Mouse (Mus musculus): ENCODE measurements at regions not wholly inside any gene's neighbourhood (a gene's known extent, or its start where the extent isn't known, plus 50 kb on each side); places are given as distances from the start of the nearest gene placed in this dataset.
A peak's percentile ranks its signal among the peaks of the same experiment; 100 is the strongest.

GRCm38 (mm10) chr2:160421216-160421911 is 54.5 kb upstream of the Mafb start:
- ATAC-seq: no peak

- ATAC-seq: no peak
These were observed 57.6 kb upstream of the Mafb start for GRCm38 (mm10) chr2:160424491-160424890.

DNA sequence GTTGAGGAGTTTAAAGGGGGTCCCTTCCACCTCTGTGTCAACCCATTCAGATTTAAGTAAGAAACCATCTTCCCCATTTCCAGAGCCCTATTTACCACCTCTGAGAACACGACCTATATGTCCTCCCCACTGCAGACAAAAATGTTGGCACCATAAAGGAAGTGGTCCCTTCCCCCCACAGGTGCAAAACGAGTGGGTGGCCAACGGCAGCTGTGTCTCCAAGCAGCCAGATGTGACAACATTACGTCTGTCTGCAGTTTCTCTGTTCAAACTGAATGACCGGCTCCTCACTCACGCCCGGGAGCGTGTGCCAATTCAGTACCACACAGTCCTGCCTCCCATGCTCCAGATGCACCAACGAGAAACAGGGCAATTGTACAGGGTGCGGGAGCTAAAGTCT is 60.6 kb upstream of the Mafb start:
- ATAC-seq: no peak

- ATAC-seq: no peak
These were observed 66.4 kb upstream of the Mafb start for GRCm38 (mm10) chr2:160433252-160433651.

- peak; percentile 69 for ATAC-seq
These were observed 67.8 kb upstream of the Mafb start for GRCm38 (mm10) chr2:160434701-160435100.

DNA sequence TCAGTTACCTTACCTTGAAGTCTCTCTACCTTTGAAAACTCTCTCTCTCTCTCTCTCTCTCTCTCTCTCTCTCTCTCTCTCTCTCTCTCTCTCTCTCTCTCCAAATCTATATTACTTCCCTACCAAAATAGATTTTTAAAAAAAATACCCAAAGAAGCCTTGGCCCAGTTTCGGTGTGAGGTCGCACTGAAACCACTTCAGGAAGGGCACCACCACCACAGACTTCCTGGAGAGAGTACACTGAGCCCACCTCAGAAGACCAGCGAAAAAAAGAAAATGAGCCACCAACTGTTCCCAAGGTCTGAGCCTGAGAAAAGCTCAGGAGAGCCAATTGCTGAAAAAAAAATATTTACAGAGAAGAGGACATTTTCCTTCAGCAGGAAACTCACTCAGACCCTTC is 68.8 kb upstream of the Mafb start:
- no peak for ATAC-seq

- ATAC-seq: no peak
These were observed 72.2 kb upstream of the Mafb start for GRCm38 (mm10) chr2:160439028-160439427.

- no peak for ATAC-seq
These were observed 73.4 kb upstream of the Mafb start for GRCm38 (mm10) chr2:160440236-160440635.

DNA sequence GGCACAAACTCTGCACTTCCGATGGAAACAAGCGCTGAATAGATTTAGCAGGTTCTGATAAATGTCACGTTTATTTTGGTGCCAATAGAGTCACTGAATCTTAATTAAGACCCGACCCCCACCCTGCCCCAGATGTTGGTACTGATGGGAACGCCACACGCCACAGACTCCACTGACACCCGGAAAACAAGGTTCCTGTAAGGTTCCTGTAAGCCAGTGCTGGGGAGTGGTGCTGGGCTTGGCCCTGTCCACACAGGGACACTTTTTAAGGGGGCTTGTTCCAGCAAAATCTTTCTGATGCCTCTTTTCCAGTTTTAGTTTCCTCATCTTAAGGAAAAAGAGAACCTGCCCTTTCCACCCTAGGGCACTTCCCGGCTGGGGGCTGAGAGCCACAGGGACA is 84.2 kb upstream of the Mafb start:
- no peak for ATAC-seq

- ATAC-seq: peak; percentile 66
These were observed 84.8 kb upstream of the Mafb start for GRCm38 (mm10) chr2:160451481-160452238.

DNA sequence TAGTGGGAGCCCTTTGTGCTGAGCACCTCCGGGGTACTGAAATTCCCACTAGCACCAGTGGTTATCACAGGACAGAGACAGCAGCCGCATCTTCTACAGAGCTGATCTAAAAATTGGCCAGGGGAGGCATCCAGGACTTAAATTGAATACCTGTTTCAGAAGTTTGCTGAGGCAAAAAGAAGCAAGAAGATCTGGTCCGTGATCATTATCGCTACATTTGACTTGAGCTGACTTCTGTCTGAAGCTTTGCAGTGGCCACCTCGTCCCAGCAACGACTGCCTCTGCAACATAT is 85.3 kb upstream of the Mafb start:
- no peak for ATAC-seq

GRCm38 (mm10) chr2:160452730-160453129 is 85.9 kb upstream of the Mafb start:
- no peak for ATAC-seq

- ATAC-seq: no peak
These were observed 88.8 kb upstream of the Mafb start for GRCm38 (mm10) chr2:160455617-160456016.

GRCm38 (mm10) chr2:160456681-160457080 is 89.8 kb upstream of the Mafb start:
- no peak for ATAC-seq

DNA sequence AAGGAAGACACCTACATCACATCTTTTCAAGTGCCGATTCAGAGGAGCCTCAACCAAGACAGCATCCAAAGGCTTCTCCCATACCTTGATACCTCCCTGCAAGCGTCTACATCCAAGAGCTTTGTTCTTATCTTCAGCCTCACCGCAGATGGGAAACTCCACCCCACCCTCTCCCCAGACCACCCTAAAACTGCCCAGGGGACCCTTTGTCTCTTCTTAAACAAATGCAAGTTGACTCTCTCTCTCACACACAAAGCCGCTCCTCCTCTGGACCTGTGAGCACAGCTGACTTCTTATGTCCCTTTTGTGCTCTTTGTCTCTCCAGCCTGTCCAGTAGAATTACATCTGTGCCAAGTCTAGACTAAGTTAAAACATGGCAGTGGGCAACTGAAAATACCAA is 104.7 kb upstream of the Mafb start:
- no peak for ATAC-seq

DNA sequence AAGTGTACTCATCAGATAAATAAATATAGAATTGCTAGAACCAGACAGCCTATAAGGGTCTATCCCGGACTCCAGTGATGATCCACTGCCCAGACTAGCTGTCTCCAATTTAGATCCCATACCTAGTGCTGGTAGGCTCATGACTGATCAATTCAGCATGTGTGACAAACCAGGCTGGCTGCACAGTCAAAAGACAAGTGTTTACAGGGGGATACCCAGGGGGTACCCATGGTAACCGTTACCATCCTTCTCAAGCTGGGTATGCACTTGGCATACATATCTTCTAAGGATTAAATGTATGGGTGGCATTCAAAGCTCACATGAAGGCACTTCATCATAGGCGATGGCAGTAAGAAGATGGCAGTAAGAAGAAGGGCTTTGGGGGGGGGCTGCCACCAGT is 109.3 kb upstream of the Mafb start:
- no peak for ATAC-seq

DNA sequence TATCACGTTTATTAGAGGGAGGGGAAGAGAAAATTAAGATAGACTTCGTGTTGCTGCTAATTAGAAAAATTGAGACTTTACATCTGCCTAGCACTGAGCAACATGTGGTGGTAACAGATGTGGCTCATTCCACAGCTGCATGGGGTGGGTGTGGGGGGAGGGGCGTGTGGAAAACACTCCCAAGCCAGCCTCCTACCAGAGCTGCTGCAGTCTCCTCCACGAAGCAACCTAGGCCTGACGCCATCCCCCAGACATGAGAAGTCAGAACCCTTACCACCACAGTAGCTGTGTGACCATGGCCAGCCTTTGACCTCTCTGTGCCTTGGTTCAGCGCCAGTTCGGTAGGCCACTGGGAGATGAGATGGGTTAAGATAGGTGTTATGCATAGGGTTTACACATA is 112.4 kb upstream of the Mafb start:
- ATAC-seq: no peak

GRCm38 (mm10) chr2:160485097-160485496 is 118.2 kb upstream of the Mafb start:
- no peak for ATAC-seq

GRCm38 (mm10) chr2:160485515-160485914 is 118.7 kb upstream of the Mafb start:
- no peak for ATAC-seq

DNA sequence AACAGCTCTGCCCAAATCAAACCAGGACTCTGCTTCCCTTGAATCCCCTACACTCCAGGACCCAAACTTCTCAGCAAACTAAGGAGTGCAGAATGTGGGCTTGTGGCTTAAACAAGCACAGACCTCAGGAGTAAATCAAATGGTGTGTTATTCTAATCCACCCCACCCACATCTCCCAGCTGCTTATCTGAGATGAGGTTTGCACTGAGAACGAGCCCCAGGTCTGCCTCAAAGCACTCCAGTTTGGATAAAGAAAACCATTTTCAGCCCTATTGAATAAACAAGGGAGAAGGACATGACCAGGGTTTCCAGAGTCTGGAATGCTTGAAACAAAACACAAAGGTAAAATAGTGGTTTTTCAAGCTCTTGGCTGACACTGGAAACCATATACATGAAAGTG is 132.9 kb upstream of the Mafb start:
- no peak for ATAC-seq

DNA sequence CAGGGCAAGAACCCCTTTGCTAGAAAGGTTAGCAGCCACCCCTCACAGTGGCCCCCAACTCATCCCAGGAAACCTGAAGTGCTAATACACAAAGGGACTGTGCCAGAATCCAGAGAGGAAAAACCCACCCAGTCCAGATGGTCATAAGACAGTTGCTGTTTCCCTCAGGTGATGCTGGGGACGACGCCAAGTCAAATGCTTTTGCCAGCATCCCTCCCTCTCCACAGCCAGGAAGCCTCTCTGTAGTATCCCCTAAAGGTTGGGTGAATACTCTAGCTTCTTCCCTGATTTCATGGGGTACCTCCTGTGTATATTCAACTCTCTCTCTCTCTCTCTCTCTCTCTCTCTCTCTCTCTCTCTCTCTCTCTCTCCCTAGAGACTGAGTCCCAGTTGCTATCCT is 136.0 kb upstream of the Mafb start:
- no peak for ATAC-seq

- ATAC-seq: no peak
These were observed 136.9 kb upstream of the Mafb start for GRCm38 (mm10) chr2:160503597-160504393.

DNA sequence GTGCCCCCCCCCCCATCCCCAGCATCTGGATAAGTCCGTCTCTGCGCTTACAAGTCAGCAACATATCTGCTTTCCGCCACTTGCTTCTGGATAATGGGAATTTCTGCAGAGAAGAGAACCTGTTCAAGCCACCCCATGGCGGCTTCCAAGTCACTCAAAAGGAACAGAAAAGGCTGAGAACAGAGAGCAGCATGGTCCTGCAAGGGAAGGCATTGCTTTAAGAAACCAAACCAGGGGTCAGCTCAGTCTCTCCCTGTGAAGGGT is 137.5 kb upstream of the Mafb start:
- ATAC-seq: no peak

GRCm38 (mm10) chr2:160507371-160507770 is 138.3 kb upstream of the Top1 start:
- no peak for ATAC-seq

Measured in inflammation-experienced regulatory T-cells, adult 6 months (primary cell).